Mouse (Mus musculus): Measurements from ENCODE around the gene Rpa1.
A peak's percentile ranks its signal among the peaks of the same experiment; 100 is the strongest.
"Not testable (repeated sequence)": the region's sequence is repeated elsewhere in the genome, so short reads cannot be mapped to it uniquely, and the experiment has no call there.

The Rpa1 gene

GRCm38 (mm10) chr11:75319246-75319645 lies 28.9 kb downstream of the Rpa1 start:
- no peak for DNase-seq (ENCODE audit: low spot score)

- DNase-seq (ENCODE audit: low spot score): no peak
These were observed 29.5 kb downstream of the Rpa1 start for GRCm38 (mm10) chr11:75318351-75319221.

GRCm38 (mm10) chr11:75313834-75314233 lies 34.3 kb downstream of the Rpa1 start:
- DNase-seq (ENCODE audit: low spot score): no peak

- no peak for DNase-seq (ENCODE audit: low spot score)
These were observed 36.4 kb downstream of the Rpa1 start for GRCm38 (mm10) chr11:75311751-75312150.

- DNase-seq (ENCODE audit: low spot score): no peak
These were observed 37.3 kb downstream of the Rpa1 start for GRCm38 (mm10) chr11:75310813-75311212.

GRCm38 (mm10) chr11:75308650-75309049 lies 39.5 kb downstream of the Rpa1 start:
- DNase-seq (ENCODE audit: low spot score): no peak

- peak; percentile 33 for DNase-seq (ENCODE audit: low spot score)
These were observed 43.3 kb downstream of the Rpa1 start for GRCm38 (mm10) chr11:75304797-75305196.

- DNase-seq (ENCODE audit: low spot score): no peak
These were observed 47.2 kb downstream of the Rpa1 start for GRCm38 (mm10) chr11:75300954-75301353.

- DNase-seq (ENCODE audit: low spot score): no peak
These were observed 48.3 kb downstream of the Rpa1 start for GRCm38 (mm10) chr11:75299786-75300185.

- DNase-seq (ENCODE audit: low spot score): no peak
These were observed 49.6 kb downstream of the Rpa1 start for GRCm38 (mm10) chr11:75298491-75298890.

- no peak for DNase-seq (ENCODE audit: low spot score)
These were observed 50.5 kb downstream of the Rpa1 start for GRCm38 (mm10) chr11:75297631-75298030.

- no peak for DNase-seq (ENCODE audit: low spot score)
These were observed 51.6 kb downstream of the Rpa1 start for GRCm38 (mm10) chr11:75296406-75297005.

- DNase-seq (ENCODE audit: low spot score): not testable (repeated sequence)
These were observed 52.6 kb downstream of the Rpa1 start for GRCm38 (mm10) chr11:75295534-75295933.

- no peak for DNase-seq (ENCODE audit: low spot score)
These were observed 53.3 kb downstream of the Rpa1 start for GRCm38 (mm10) chr11:75294862-75295261.

- DNase-seq (ENCODE audit: low spot score): no peak
These were observed 54.2 kb downstream of the Rpa1 start for GRCm38 (mm10) chr11:75293852-75294361.

- DNase-seq (ENCODE audit: low spot score): no peak
These were observed 55.8 kb downstream of the Rpa1 start for GRCm38 (mm10) chr11:75292281-75292680.

- DNase-seq (ENCODE audit: low spot score): no peak
These were observed 56.5 kb downstream of the Rpa1 start for GRCm38 (mm10) chr11:75291389-75292215.

GRCm38 (mm10) chr11:75290566-75291271 lies 57.4 kb downstream of the Rpa1 start:
- DNase-seq (ENCODE audit: low spot score): peak; percentile 74

GRCm38 (mm10) chr11:75289120-75289519 lies 59.0 kb downstream of the Rpa1 start:
- DNase-seq (ENCODE audit: low spot score): no peak

GRCm38 (mm10) chr11:75288517-75288916 lies 59.6 kb downstream of the Rpa1 start:
- DNase-seq (ENCODE audit: low spot score): no peak

- no peak for DNase-seq (ENCODE audit: low spot score)
These were observed 60.2 kb downstream of the Rpa1 start for GRCm38 (mm10) chr11:75287940-75288339.

GRCm38 (mm10) chr11:75286868-75287267 lies 61.3 kb downstream of the Rpa1 start:
- peak; percentile 52 for DNase-seq (ENCODE audit: low spot score)
